Mouse (Mus musculus): ENCODE results near the gene Slc35e2.
A peak's percentile ranks its signal among the peaks of the same experiment; 100 is the strongest.
"Not testable (repeated sequence)": the region's sequence is repeated elsewhere in the genome, so short reads cannot be mapped to it uniquely, and the experiment has no call there.

Gene Slc35e2

DNA sequence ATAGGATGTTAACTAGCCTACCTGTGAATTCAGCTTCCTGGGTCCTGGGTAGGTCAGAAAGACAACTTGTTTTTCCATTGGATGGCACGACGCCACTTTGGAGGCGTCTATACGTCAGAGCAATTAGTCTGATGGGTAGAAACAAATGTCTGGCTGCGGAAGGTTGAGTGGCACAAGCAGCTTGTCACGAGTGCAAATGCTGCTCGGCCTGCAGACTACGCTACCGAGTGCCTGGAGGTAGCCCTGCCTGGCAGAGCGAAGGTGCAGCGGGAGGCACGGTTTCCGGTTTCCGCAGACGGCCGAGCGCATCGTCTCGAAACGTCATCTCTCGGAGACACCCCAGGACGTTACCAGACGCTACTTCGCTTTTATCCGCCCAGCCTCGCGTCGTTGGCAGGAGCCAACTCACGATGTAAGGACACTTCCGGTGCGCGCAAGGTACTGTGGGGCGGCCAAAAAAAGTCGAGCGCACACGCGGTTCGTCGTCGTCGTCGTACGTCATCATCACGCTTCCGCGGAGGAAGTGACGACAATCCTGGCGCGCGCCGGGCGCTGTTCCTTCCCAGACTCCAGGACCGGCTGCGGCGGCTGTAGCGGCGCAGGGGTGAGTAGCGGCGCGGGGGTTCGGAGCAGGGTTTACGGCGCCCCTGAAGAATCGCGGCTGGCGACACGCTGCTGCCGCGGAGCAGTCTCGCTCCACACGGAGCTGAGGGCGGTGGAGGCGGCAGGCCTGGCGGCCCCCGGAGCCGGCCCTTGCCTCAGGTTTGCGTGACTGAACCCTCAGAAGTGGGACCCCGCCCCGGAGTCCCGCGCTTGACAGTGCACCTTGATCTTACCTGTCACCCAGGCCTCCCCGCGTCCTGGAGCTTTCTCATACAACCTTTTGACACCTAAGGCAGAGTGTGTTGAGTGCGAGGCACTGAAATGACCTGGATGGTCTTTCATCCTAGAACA lies 23.4 kb downstream of the Slc35e2 start, which contains the start of gene Cdk11b:
Gene Cdk11b (plus strand): TSS at position 517 of the 954 bp plus-strand sequence.
- DNase-seq (ENCODE audit: low spot score in 2 of 2) = peak; percentile 91 to 95

DNA sequence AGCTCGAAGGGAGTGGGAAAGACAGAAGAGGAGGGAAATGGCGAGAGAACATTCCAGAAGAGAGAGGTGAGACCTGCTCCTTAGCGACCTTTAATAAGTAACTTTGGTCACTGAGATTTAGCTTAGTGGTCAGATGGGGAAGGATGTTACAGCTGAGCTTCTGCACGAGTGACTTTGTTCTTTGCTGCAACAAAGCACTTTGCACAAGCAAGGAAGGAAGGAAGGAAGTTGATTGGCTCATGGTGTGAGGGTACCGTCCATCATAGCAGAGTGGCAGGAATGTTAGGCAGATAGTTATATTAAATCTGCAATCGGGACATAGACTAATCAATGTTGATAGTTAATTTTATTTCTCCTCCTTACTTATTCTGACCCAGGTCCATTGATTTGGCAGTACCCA lies 29.1 kb downstream of the Slc35e2 start:
- DNase-seq (ENCODE audit: low spot score in 2 of 2) = no peak

- DNase-seq (ENCODE audit: low spot score in 2 of 2) = no peak
These were observed 34.7 kb downstream of the Slc35e2 start for GRCm38 (mm10) chr4:155635766-155636499.

DNA sequence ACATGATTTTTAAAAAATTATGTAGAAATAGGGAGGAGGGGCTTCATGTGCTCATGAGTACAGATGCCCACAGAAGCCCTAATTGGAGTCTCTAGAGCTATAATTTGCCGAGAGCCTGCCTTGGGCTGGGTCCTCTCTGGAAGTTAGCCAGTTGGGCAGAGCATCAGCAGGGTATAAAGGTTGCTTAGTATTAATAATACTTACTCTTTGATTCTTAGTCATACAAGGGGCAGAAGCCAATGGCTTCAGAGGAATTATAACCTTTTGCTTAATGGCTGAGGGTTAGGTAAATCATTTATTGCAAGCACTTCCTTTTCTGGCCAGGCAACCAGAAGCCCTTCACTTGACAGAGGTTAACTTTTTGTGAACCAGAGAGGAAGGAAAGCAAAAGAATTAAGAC lies 42.3 kb downstream of the Slc35e2 start:
- DNase-seq (ENCODE audit: low spot score in 2 of 2) = no peak

DNA sequence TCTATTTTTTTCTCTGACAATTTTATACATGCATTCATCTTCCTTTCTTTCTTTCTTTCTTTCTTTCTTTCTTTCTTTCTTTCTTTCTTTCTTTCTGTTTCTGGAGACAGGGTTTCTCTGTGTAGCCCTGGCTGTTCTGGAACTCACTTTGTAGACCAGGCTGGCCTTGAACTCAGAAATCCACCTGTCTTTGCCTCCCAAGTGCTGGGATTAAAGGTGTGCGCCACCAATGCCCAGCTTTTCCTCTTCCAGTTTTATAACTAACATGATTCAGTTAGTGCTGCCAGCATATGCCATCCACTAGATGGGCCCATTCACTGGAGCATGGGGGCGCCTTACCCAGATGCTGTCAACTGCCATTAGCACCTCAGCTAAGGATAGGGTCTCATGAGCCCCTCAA lies 44.1 kb downstream of the Slc35e2 start, which contains the start of gene Gm10563:
Gene Gm10563 (minus strand): TSS at position 101 of the 400 bp plus-strand sequence.
- not testable (repeated sequence) for DNase-seq (ENCODE audit: low spot score in 2 of 2)

- DNase-seq (ENCODE audit: low spot score in 2 of 2) = no peak
These were observed 44.5 kb downstream of the Slc35e2 start for GRCm38 (mm10) chr4:155645721-155646120.

DNA sequence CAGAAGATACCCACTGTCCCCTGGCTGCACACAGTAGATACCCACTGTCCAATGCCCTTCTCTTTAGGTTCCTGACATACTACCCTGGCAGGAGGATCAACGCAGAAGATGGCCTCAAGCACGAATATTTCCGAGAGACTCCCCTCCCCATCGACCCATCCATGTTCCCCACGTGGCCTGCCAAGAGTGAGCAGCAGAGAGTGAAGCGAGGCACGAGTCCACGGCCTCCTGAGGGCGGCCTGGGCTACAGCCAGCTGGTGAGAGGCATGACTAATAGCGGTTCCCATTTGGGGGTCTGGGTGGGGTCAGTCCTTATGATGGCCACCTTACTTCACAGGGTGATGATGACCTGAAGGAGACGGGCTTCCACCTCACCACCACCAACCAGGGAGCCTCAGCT lies 48.1 kb downstream of the Slc35e2 start:
- no peak for DNase-seq (ENCODE audit: low spot score in 2 of 2)

DNA sequence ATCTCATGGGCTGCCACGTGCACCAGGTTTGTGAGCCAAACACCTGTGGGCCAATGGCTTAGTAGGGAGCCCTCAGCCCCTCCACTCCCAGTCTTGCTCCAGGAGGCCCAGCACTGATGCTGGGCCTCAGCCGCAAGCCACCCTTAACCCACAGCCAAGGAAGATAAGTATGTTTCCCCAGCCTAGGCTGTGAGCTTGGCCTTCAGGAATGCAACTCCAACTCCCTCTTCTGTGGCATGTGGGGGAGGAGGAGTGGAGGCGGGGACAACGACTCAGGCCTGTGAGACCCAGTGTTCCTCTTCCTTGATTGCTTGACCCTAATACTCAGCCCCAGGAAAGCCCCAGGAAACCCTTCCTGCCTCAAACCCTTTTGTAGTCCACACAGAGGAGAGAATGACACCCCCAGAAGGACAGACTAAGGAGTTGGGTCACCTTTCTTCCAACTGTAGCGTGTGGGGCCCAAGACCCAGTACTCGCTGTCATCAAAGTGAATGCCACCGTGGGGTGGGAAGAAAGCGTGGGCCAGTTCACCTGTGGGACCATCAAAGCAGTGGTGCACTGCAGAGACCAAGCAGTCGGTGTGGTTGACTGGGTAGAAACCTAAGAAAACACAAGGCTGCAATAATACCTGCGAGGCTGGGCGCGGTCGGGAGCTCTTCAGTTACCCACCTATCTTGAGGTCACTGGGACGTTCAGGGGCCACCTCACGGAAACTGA lies 50.5 kb downstream of the Slc35e2 start:
- DNase-seq (ENCODE audit: low spot score in 2 of 2) = peak in 1 of 2 experiments; percentile 16

- no peak for DNase-seq (ENCODE audit: low spot score in 2 of 2)
These were observed 51.3 kb downstream of the Slc35e2 start for GRCm38 (mm10) chr4:155652283-155653085.

DNA sequence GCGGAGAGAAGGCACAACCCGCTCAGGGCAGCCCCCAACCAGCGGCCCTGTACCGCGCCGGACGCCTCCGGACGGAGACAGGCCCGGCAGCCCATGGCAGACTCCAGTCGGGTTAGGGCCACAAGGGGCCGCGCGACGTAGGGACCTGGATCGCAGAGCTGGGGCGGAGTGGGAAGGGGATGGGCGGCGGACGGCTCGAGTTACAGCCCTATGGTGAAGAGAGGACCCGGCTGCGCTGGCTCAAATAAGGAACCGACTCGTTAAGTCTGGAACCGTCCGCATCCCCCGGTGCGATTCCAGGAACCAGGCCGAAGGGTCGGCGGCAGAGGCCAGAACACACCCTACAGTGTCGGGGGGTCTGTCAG lies 51.9 kb downstream of the Slc35e2 start, which contains the start of gene Mmp23:
Gene Mmp23 (minus strand): TSS at position 299 of the 365 bp plus-strand sequence.
- DNase-seq (ENCODE audit: low spot score in 2 of 2) = peak; percentile 16 to 68

DNA sequence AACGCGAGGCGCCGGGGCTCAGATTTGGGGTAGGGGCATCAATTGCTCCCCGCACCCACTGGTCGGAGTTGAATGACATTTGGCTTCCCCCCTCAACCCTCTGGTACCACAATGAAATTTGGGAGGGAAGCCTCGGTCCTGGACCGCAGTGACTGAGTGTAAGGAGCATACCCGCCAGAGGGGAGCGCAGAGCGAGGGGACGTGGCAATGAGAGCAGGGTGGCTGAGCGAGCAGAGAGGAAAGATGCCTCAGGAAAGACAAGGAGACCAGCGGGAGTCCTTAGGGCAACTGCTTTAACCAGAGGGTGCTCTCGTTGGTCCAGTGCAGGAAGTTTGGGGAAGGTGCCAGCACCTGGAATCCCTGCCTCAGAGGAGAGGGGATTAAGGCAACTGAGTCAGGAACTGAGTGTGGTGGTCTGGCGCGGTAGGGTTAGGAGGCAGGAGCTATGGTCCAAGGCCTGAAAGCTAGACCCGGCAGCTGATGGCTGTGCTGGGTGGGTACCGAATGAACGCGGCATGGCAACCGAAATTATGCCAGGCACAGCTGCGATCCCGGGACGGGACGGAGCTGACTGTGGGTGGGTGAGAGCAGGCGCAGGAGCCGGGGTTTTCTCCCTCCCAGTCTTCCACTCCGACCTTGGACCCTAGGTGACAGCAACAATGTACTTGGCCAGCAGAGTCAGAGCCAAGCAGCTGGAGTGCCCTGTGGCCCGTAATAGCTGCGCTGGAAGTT lies 52.4 kb downstream of the Slc35e2 start:
- DNase-seq (ENCODE audit: low spot score in 2 of 2) = no peak

- DNase-seq (ENCODE audit: low spot score in 2 of 2) = no peak
These were observed 52.9 kb downstream of the Slc35e2 start for GRCm38 (mm10) chr4:155654183-155654455.

- peak; percentile 23 to 65 for DNase-seq (ENCODE audit: low spot score in 2 of 2)
These were observed 53.5 kb downstream of the Slc35e2 start for GRCm38 (mm10) chr4:155654456-155655298.

GRCm38 (mm10) chr4:155656214-155656751 lies 55.1 kb downstream of the Slc35e2 start:
- no peak for DNase-seq (ENCODE audit: low spot score in 2 of 2)

DNA sequence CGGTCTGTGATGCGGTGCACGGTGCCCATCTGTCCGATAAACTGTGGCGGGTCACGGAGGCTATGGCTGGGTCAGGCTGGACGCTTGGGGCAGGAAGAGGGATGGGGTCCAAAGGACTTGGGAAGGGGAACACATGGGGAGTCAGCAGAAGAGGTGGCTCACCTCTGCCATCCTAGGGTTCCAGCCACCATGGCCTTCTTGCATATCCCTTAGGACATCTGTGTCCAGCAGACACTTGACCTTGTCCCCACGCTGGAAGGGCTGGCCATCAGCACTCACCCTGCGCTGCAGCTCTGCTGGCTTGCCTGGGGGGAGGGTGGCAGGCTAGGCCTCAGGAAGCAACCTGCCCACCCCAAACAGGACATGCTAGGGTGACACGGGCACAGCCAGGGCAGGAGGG lies 57.7 kb downstream of the Slc35e2 start:
- DNase-seq (ENCODE audit: low spot score in 2 of 2) = no peak

DNA sequence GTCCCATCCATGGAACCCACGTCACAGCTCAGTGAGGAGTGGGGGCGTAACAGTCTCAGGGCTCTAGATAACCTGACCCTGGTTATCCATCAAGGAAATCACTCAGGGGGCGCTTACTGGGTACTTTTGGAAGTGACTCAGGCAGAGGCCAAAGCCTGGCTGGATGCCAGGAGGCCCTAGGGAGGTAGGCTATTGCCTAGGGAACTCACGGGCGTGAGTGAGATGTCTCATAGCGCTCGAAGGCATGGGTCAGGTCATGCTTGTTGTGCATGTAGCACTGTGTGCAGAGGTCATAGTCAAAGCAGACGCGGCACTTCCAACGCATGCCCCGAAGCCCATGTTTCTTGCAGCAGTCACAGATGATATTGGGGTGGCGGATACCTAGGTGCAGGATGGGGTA lies 59.4 kb downstream of the Slc35e2 start:
- no peak for DNase-seq (ENCODE audit: low spot score in 2 of 2)

DNA sequence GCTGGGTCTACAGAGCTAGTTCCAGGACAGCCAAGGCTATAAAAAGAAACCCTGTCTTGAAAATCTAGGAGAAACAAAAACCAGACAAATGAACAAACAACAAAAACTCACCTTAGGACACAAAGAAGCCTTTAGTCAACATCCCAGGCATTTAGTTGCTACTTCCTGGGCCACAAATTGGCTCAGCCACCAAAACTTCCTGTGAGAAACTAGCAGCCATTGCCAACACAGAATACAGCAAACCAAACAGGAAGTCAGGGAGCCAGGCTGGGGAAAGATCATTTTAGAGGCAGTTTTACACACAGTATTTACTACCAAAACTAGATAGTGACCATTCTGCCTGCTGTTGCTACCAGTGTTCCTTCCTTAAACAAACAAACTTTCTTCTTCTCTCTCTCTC lies 65.7 kb downstream of the Slc35e2 start:
- DNase-seq (ENCODE audit: low spot score in 2 of 2) = no peak

- DNase-seq (ENCODE audit: low spot score in 2 of 2) = peak; percentile 95 to 98
These were observed 67.7 kb downstream of the Slc35e2 start, which contains the start of gene Mib2 for GRCm38 (mm10) chr4:155668689-155669597. Gene Mib2, minus strand, starts transcription at chr4:155669198.
